Mouse (Mus musculus) spleen, postnatal 0 days (tissue): ENCODE measurements around the gene Gm40193. TPM values are rescaled to one million over a fixed set of nuclear protein-coding genes. Genes with fewer than 3 reads are reported as not detected.

Source experiments
- polyA plus RNA-seq: library from polyadenylated mRNA; unstranded; fragments of >200 nt; fragmentation: Nextera tagmentation; extraction: Ambion mirVana; gene quantifications from 2 replicates; pipeline ENCODE4 v1.2.1, GENCODE M21; 2015

Gm40193 gene
- not detected in 2 replicates for polyA plus RNA-seq

DNA sequence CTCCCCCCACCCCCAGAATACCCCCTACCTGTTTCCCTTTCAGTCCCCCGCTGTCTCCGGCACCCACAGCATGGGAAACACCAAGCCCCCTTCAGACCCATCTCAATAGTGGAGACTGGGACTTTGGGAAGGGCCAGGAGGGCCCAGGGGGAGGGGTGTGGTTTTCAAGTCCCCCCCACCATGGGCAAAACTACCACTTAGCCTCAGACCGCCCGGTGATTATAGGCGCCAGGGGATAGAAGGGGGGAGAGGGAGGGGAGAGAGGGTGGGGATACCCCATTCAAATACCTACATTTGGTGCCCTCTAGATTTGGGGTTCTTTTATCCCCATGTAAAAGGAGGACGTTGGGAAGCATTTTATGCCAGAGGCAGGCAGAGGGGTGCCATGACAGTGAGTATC, at the start of gene Gm40193:
Gene Gm40193, minus strand, starts transcription at position 101 of the 400 bp plus-strand sequence.

DNA sequence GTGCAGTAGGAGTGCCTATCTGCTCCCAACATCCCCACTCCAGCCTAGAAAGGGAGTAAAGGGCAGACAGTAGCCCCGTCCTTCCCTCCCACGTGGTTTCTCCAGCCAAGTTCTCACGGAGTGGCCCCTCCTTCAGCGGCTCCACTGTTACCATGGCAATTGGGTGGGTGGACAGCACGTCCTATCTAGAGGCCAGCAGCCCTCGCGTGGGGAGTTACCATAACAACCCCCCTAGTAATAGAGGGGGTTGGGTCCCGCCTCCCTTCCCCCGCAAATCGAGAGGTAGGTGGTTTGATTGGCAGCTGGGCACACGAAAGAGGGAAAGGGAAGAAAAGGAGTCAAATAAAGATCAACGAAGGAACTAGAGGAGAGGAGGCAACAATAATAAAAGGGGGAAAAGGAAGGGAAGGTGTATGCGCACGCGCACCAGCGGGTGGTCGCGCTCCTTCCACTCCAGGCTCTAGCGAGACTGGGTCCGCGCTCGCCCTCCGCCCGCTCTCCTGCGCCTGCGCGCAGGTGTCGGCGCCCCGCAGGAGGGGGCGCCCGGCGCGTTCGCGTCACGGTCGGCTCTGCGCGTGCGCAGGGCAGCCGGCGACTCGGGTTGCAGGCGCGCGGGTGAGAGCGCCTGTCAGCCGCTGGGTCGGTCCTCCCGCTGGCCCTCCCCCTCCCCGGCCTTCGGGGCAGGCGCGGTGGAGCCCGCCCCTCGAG, 29.7 kb upstream of the Gm40193 start, which contains the start of gene Mink1:
Gene Mink1, plus strand, starts transcription at position 595 of the 708 bp plus-strand sequence.

GRCm38 (mm10) chr11:70539877-70540587, 7.3 kb upstream of the Gm40193 start, which contains the start of gene Pld2:
Pld2 (plus strand) TSS chr11:70540064.

GRCm38 (mm10) chr11:70525184-70525678, 7.5 kb downstream of the Gm40193 start, which contains the start of gene Psmb6:
Psmb6 (plus strand) TSS chr11:70525367.

GRCm38 (mm10) chr11:70518923-70519322, 13.8 kb downstream of the Gm40193 start, which contains the start of gene Gltpd2:
Gltpd2 (plus strand) TSS chr11:70519196.

GRCm38 (mm10) chr11:70514288-70514687, 18.5 kb downstream of the Gm40193 start, which contains the start of gene Vmo1:
Vmo1 (minus strand) TSS chr11:70514616.

DNA sequence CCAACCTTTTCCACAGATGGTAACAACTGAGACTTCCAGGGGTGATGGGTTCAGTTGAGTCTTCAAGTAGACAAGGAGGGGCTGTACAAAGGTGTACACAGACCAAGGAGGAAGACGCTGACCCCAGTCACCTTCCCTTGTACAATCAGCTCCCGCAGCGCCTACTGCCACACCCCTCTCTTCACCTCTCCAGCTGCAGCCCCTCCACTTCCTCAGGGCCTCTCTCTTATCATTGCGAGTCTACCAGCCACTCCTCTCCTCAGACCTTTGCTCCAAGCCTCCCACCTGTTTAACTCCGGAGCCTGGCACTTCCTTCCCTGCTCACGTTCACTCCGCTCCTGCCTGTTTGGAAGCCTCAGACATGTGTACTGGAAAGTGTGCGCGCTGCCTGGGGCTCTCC, 27.8 kb downstream of the Gm40193 start, which contains the start of gene Tm4sf5:
Gene Tm4sf5, plus strand, starts transcription at position 275 of the 400 bp plus-strand sequence.

Other genes with a start within 250 kb of the Gm40193 start
- 0.15 and 0.30 TPM in 2 replicates for gene Alox12e, start 210.3 kb downstream of the Gm40193 start, polyA plus RNA-seq
- gene Alox15, start 180.9 kb downstream of the Gm40193 start, polyA plus RNA-seq: 0.78 and 1.0 TPM in 2 replicates
- 14.0 and 14.6 TPM in 2 replicates for gene Pelp1, start 122.9 kb downstream of the Gm40193 start, polyA plus RNA-seq
- 26.4 and 33.6 TPM in 2 replicates for gene Arrb2, start 100.3 kb downstream of the Gm40193 start, polyA plus RNA-seq
- gene Med11, start 81.0 kb downstream of the Gm40193 start, polyA plus RNA-seq: 20.4 and 26.3 TPM in 2 replicates
- 0.26 and 0.38 TPM in 2 replicates for gene Zmynd15, start 73.5 kb downstream of the Gm40193 start, polyA plus RNA-seq
- gene Cxcl16, start 73.0 kb downstream of the Gm40193 start, polyA plus RNA-seq: 3.3 and 3.7 TPM in 2 replicates
- gene Tm4sf5, start 27.7 kb downstream of the Gm40193 start, polyA plus RNA-seq: 6.7 and 7.8 TPM in 2 replicates
- gene Vmo1, start 18.3 kb downstream of the Gm40193 start, polyA plus RNA-seq: 0.25 and 0.34 TPM in 2 replicates
- gene Gltpd2, start 13.7 kb downstream of the Gm40193 start, polyA plus RNA-seq: 0.24 and 0.28 TPM in 2 replicates
- 345 and 353 TPM in 2 replicates for gene Psmb6, start 7.6 kb downstream of the Gm40193 start, polyA plus RNA-seq
- gene Pld2, start 7.1 kb upstream of the Gm40193 start, polyA plus RNA-seq: 2.2 and 3.2 TPM in 2 replicates
- 2.9 and 3.9 TPM in 2 replicates for gene Mink1, start 29.9 kb upstream of the Gm40193 start, polyA plus RNA-seq
- gene 4930544D05Rik, start 82.9 kb upstream of the Gm40193 start, polyA plus RNA-seq: not detected in 2 replicates
- 0.11 TPM in 1 of 2 replicates, not detected in the other for gene Chrne, start 86.3 kb upstream of the Gm40193 start, polyA plus RNA-seq
- 1.7 and 2.1 TPM in 2 replicates for gene Gp1ba, start 106.2 kb upstream of the Gm40193 start, polyA plus RNA-seq
- 104 and 120 TPM in 2 replicates for gene Rnf167, start 114.3 kb upstream of the Gm40193 start, polyA plus RNA-seq
- 67.1 and 73.0 TPM in 2 replicates for gene Slc25a11, start 114.5 kb upstream of the Gm40193 start, polyA plus RNA-seq
- gene Pfn1, start 121.7 kb upstream of the Gm40193 start, polyA plus RNA-seq: 1,259 and 1,332 TPM in 2 replicates
- gene Eno3, start 124.3 kb upstream of the Gm40193 start, polyA plus RNA-seq: 5.8 and 7.9 TPM in 2 replicates
- gene Spag7, start 136.5 kb upstream of the Gm40193 start, polyA plus RNA-seq: 56.2 and 64.6 TPM in 2 replicates
- gene Camta2, start 155.2 kb upstream of the Gm40193 start, polyA plus RNA-seq: 5.4 and 6.6 TPM in 2 replicates
- gene Inca1, start 167.2 kb upstream of the Gm40193 start, polyA plus RNA-seq: 0.68 and 0.70 TPM in 2 replicates
- gene Kif1c, start 167.6 kb upstream of the Gm40193 start, polyA plus RNA-seq: 1.3 and 1.6 TPM in 2 replicates
- 2.2 and 2.8 TPM in 2 replicates for gene Zfp3, start 231.3 kb upstream of the Gm40193 start, polyA plus RNA-seq